Comparison of ENCODE assay signal across 7 mouse cellular contexts in the genomic region with DNA sequence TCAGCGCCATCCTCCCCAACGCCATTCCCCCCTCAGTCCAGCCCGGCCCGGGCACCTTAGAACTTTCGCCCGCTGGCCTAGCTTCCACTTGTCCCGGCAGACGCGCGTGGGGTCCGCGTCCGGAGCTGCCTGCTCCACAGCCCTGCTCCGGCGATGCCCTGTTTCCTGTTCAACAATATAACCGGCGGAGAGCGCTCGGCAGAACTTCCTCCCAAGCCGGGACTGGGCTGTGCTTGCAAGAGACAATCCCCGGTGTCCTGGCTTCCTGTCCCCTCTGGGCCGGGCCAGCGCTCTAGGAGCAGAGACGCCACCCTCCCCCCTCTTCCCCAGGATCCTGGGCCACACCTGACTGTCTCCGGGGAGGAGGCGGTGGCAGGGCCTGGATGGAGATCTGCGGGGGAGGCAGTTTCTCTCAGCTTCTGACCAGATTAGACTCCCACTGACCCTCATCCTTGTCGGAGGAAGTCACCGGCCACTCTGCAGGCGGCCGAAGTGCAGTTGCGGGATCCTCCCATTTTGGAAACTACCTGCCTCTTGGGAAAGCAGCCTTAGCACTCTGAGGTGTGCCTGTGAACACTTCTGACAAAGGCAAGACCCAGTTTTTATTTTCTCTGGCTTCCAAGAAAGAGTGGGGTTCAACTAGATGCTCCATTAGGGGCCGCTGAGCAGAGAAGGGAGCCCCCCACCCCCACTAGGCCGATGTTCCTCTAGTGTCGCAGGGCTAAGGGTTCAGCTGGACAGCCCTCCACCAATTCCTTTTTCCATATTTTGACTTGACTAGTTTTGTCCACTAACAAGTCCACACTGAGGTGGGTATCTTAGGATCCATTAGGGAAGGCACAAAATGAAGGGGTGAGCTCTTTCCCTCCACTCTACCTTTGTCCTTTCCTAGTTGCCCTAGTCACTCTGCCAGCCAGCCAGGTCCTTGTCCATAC. TPM values are rescaled to one million over a fixed set of nuclear protein-coding genes. Genes with fewer than 3 reads are reported as not detected.
A peak's percentile ranks its signal among the peaks of the same experiment; 100 is the strongest.
DNase-seq lines count a peak whose midpoint lies in the region; ATAC-seq and TF ChIP-seq lines count a peak whose summit lies in the region.

A gene (minus strand): TSS at position 479 of the 935 bp plus-strand sequence.

- peak within 1 kb of the TSS; percentile 37 for H3K4me3 ChIP-seq in hindbrain, embryonic 12.5 days
- H3K4me3 ChIP-seq in small intestine, adult 2 months (ENCODE audit: low read depth, low read length): peak within 1 kb of the TSS; percentile 66

- TF ChIP-seq POLR2A in brain, embryonic 14.5 days (IDR thresholded peaks at IDR 0.05; ENCODE audit: borderline replicate concordance, extremely low read depth, insufficient read depth, insufficient read length, poor library complexity, severe bottlenecking): no peak
- peak; percentile 21; the same call in 1 of the 2 replicates for TF ChIP-seq POLR2A in small intestine, adult 2 months (IDR thresholded peaks at IDR 0.05; ENCODE audit: low read depth, low read length)

- peak within 1 kb of the TSS; percentile 60 for H3K4me2 ChIP-seq in hindbrain, embryonic 12.5 days (replicated peaks)

- intact Hi-C loops in left cerebral cortex, postnatal 25 days (cut with DNase I): loop anchor here (5.0 kb wide), 1 partner anchor 39 kb away; no protein-coding TSS in a partner anchor

- H3K27me3 ChIP-seq in hindbrain, embryonic 12.5 days: peaks cover 77% of the 10 kb centered on the region
- H3K27me3 ChIP-seq in small intestine, adult 2 months (ENCODE audit: control insufficient read depth, insufficient read depth, low read length): no peaks in the 10 kb centered on the region

- peaks cover 36% of the 10 kb centered on the region for H3K4me1 ChIP-seq in hindbrain, embryonic 12.5 days
- peaks cover 22% of the 10 kb centered on the region for H3K4me1 ChIP-seq in small intestine, adult 2 months (ENCODE audit: control insufficient read depth, insufficient read depth, insufficient read length, low read length)

- DNase-seq in Muller cell, postnatal 12 days (ENCODE audit: inconsistent ontology term): peak; percentile 68
- DNase-seq in brain, embryonic 14.5 days (ENCODE audit: low read depth): peak; percentile 33
- DNase-seq in frontal cortex, postnatal 36 days (ENCODE audit: low spot score in 2 of 2): peak; percentile 39
- DNase-seq in left cerebral cortex, postnatal 25 days (ENCODE audit: low spot score in 2 of 2): peak; percentile 38 to 44

- H3K27ac ChIP-seq in hindbrain, embryonic 12.5 days: 0 out of 2 replicates have a peak within 1 kb of the TSS, but pooled peaks have one; percentile 4
- peak within 1 kb of the TSS; percentile 45; the same call in 1 of the 2 replicates for H3K27ac ChIP-seq in small intestine, adult 2 months (ENCODE audit: insufficient read depth, low read depth, low read length)

- no peak for TF ChIP-seq CTCF in brain, embryonic 14.5 days (IDR thresholded peaks at IDR 0.05; ENCODE audit: borderline replicate concordance, extremely low read depth, insufficient read depth, insufficient read length)
- no peak for TF ChIP-seq CTCF in small intestine, adult 2 months (IDR thresholded peaks at IDR 0.05; ENCODE audit: extremely low read depth, insufficient read length, insufficient replicate concordance, low read depth, low read length)

- H3K36me3 ChIP-seq in hindbrain, embryonic 12.5 days: peaks cover 27% of the 10 kb centered on the region
- H3K36me3 ChIP-seq in small intestine, adult 2 months (ENCODE audit: control insufficient read depth, insufficient read depth, low read length): peaks cover 24% of the 10 kb centered on the region

- H3K9me3 ChIP-seq in hindbrain, embryonic 12.5 days (replicated peaks): no peaks in the 10 kb centered on the region

- peak within 1 kb of the TSS; percentile 57 for H3K9ac ChIP-seq in hindbrain, embryonic 12.5 days

- ATAC-seq in hindbrain, embryonic 12.5 days (ENCODE audit: low FRiP score): no peak
- peak; percentile 16; the same call in 1 of the 2 replicates for ATAC-seq in megakaryocyte progenitor cell, adult 5-6 weeks (replicated peaks; ENCODE audit: poor library complexity)

- 2% methylated on average over 35 of the region's 35 CpGs for WGBS in hindbrain, embryonic 12.5 days
- WGBS in small intestine, adult 2 months: 11% methylated on average over 35 of the region's 35 CpGs

RNA-seq across cellular contexts. Expression of the gene that starts here (rescaled TPM):
- 6.7 and 7.0 TPM in 2 replicates for polyA plus RNA-seq in brain, embryonic 14.5 days (2012; rRNA removed)
- polyA plus RNA-seq in hindbrain, embryonic 12.5 days (2016; fragmentation: Nextera tagmentation; extraction: Ambion mirVana): 5.2 and 5.9 TPM in 2 replicates
- 10 to 100 TPM in 1 of 2 experiments, 1 to 10 TPM in 1; 7.9 to 12.4 TPM for total RNA-seq in left cerebral cortex, postnatal 25 days (2021)
- total RNA-seq in megakaryocyte progenitor cell, adult 5-6 weeks (2015): 10.8 and 14.2 TPM in 2 replicates
- 11.2 and 11.5 TPM in 2 replicates for total RNA-seq in megakaryocyte progenitor cell, adult 5-6 weeks (2017)
- polyA plus RNA-seq in small intestine, adult 2 months (2012; rRNA removed): 105 and 122 TPM in 2 replicates

Comparison
In these comparisons a context has a peak if more than half of its experiments do, and no peak if none do; other contexts are left out.
1. RNA of the gene that starts here (polyA plus RNA-seq): 105 to 122 TPM in small intestine, adult 2 months; 6.7 to 7.0 TPM in brain, embryonic 14.5 days and 5.2 to 5.9 TPM in hindbrain, embryonic 12.5 days; every median in the first group is over 10 times any median in the second.
2. Peak in every context shown above with its lines, with median percentiles within 50 percentile points of each other: DNase-seq.